Mouse (Mus musculus): ENCODE measurements around the gene Ndufv2.

Gene Ndufv2

DNA sequence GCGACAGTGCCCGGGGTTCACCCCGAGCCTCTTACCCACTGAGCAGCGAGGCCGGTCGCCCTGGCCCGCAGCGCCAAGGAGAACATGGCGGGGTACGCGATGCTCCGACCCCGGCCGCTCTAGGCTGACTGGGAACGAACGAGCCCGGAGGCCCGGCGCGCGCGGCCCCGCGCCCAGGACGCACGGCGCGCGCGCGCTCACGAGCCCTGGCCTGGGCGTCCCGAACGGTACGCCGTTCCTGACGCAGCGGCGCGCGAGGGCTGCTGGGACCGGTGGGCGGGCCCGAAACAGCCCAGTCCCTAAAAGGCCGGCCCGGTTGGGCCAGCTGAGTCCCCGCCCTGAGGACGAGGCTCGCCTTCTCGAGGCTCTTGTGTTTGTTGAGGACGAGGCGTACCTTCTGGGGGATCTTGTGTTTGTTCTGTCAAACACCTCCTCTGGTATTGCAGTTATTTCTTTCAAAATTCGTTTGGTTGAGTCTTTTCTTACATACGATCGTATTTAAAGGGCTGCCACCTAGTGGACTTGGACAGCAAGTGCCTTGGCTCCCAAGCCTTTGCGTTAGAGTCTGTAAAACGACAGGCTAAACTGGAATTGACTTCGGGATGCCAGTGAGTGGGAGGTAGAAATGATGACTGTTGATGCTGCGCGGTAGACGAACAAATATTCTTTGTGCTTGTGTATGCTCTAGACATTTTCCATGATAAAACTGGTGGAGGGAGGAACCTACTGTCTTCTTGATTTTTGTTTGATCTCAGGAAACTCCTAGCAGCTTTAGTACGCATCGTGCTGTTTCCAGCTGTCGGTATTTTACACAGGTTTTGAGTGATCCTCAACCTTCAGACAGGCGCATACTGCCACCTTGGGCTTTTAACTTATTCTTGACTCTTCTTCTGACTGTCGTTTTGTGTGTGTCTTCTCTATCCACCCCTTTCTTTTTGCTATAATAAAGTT, at the start of gene Ndufv2:
TSS of gene Ndufv2 (minus strand) at position 180 of the 951 bp plus-strand sequence.
- under 1% methylated on average over 67 of the region's 67 CpGs for WGBS

DNA sequence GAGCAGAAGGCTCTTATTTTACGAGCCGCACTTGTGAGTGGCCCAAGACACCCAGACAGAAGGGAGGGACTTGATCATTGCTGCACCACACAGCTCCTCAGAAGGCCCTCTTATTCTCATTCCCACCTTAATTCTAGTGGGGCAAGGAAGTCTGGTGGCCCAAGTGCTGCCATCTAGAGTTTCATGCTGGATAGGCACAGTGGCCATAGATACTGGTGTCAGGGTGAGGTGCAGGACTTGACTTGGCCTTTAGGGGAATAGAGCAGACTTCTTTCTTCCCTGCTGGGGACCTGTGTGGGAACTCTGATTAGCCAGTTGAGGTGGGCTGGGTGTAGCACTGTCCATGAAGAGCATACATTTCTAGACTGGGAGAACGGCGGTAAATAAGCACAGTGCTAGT, 29.9 kb upstream of the Ndufv2 start:
- WGBS = over 99% methylated on average over 4 of the region's 4 CpGs

DNA sequence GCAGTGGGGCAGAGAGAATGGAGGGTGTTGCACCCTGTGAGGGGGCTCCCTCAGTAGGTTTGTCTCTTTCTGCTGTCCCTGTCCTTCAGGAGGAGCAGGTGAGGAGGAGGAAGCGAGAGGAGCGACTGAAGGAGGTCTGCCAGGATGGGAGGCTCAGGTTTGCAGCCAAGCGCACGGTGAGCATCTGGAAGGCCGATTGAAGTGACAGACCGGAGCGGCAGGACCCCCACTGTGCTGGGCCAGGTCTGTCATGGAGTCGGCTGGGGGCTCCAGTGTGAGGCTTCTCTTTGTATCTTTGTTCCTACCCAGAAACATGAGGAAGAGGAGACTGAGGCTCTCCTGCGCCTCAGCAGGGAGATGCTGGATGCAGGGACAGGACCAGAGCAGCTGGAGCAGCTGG, 29.0 kb upstream of the Ndufv2 start:
- 91% methylated on average over 9 of the region's 9 CpGs for WGBS

DNA sequence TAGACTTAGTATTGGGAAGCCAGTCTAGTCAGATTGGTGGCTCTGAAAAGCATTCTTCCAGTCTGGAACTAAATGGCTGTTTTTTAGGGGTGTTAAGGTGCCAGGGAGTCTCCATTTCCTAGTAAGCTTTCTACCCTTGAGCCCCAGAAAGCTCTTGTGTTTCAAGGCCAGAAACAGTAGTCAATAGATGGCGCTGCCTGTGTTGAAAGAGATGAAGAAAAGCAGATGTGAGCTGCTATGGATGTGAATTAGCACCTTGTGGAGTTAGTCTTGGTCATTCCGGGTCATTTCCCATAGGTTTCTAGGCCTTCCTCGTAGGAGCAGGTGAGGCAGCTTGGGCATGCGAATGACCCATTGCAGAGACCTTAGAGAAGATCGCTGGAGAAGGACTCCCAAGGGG, 23.9 kb upstream of the Ndufv2 start:
- WGBS = 75% methylated on average over 5 of the region's 5 CpGs

GRCm38 (mm10) chr17:66123816-66124610, 22.7 kb upstream of the Ndufv2 start:
- 8% methylated on average over 20 of the region's 20 CpGs for WGBS

- 4% methylated on average over 45 of the region's 45 CpGs for WGBS
Measured at GRCm38 (mm10) chr17:66123066-66123815, 21.9 kb upstream of the Ndufv2 start, which contains the start of gene Ddx11. Gene Ddx11 (plus strand): TSS chr17:66123520.

GRCm38 (mm10) chr17:66120701-66121100, 19.3 kb upstream of the Ndufv2 start:
- WGBS = 71% methylated on average over 1 of the region's 1 CpGs

DNA sequence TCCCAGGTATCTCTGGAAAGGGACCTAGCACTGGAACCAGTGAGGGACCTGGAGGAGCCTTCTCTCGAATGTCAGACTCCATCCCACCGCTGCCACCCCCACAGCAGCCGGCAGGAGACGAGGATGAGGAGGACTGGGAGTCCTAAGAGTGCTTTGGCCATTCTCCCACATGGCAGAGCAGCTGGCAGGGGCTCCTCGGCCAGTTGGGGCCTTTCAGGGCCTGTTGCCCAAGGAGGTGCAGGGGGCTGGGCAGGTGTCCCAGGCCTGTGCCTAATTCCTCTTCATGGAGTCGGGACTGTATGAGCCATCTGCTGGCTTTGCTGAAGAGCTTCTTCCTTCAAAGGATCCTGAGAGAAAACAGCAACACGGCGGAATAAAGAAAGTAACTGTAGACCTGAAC, 17.6 kb upstream of the Ndufv2 start:
- 52% methylated on average over 8 of the region's 8 CpGs for WGBS

GRCm38 (mm10) chr17:66112166-66112565, 10.8 kb upstream of the Ndufv2 start:
- WGBS = 22% methylated on average over 4 of the region's 4 CpGs

- WGBS = 1% methylated on average over 40 of the region's 41 CpGs
Measured at GRCm38 (mm10) chr17:66111402-66111959, 10.1 kb upstream of the Ndufv2 start, which contains the start of gene Washc1. Gene Washc1 (plus strand): TSS chr17:66111545.

DNA sequence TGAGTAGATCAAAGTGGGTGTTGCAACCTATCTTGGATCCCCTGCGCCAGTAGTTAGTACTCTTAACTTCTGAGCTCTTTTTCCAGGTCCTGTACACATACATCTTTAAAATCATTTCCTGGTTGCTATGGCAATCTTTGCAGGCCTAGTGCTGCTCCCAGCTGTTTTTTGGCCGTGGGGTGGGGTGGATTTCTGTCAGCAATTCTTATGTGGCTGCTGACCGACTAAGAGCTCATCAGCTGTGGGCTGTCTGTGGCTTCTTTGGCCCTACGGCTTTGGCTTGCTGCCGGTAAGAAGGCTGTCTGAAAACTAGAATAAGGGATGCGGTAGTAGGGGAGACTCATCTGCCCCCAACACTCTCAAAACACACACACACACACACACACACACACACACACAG, 9.4 kb upstream of the Ndufv2 start:
- 20% methylated on average over 6 of the region's 6 CpGs for WGBS

GRCm38 (mm10) chr17:66108198-66108597, 6.8 kb upstream of the Ndufv2 start:
- 87% methylated on average over 4 of the region's 4 CpGs for WGBS

GRCm38 (mm10) chr17:66107466-66107865, 6.1 kb upstream of the Ndufv2 start:
- WGBS = 66% methylated on average over 8 of the region's 8 CpGs

DNA sequence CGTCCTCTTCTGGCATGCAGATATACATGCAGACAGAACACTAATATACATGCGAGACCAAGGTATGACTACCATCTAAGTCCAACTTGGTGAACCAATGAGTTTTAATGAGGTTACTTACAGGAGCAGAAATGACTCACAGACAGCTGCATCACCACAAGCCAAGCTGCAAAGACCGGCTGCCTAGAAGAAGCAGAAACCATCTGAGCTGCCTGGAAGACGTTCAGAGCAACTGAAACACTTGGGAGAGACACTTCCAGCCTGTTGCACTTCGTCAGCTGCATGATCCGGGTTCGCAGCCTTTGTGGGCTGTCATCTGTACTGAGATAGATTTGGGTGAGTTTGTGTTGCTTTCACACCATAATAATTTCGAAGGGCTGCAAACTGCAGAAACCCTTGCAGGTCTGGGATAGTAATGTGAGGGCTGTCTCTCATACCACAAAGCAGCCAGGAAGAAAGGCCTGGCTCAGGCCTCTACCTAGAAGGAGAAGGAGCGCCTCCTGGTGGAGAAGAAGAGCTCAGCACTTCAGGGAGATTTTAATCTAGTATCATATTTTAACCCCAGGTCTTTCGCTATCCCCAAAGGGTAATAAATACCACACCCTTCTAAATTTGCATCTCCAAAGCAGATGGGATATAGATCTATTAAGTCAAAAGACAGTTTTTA, 5.4 kb upstream of the Ndufv2 start:
- WGBS = 35% methylated on average over 10 of the region's 10 CpGs

- 86% methylated on average over 7 of the region's 7 CpGs for WGBS
Measured at GRCm38 (mm10) chr17:66104076-66104475, 2.7 kb upstream of the Ndufv2 start.

DNA sequence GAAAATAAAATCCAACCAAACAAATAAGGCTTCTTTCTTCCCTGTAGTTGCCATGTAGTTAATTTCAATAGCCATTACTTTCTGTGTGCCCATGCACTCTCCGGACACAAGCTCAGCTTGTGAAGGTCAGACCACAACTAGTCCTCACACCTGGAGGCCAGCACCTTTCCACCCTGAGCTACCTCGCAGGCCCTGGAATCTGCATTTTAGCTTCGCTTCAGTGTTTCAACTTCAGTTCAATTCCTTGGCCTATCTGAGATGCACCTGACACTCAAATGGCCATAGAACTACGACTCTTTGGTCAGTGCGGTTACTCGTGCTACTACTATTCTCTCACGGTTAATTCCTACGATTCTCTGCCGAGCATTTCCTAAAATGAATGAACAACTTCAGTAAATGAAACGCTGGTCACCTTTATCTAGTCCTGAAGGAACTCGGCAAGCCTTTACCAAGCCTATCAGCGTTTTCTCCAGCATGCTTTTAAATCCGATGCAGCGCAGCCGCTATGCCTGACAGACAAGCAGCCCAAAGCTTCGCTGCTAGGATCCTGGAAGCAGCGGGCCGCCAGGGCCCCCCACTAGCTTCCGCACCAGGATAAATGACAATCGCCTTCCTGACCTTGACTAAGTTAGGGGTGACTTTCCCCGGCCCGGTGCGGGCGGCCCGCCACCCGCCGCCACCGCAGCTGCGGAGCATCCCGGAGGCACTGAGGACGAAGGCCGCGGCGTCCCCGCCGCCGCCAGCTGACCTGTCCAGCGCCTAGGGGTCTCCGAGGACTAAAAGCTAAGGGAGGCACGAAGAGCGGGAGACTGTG, 586 bp downstream of the Ndufv2 start:
- WGBS = under 1% methylated on average over 41 of the region's 41 CpGs

GRCm38 (mm10) chr17:66092664-66093063, 8.7 kb downstream of the Ndufv2 start:
- 41% methylated on average over 3 of the region's 3 CpGs for WGBS

DNA sequence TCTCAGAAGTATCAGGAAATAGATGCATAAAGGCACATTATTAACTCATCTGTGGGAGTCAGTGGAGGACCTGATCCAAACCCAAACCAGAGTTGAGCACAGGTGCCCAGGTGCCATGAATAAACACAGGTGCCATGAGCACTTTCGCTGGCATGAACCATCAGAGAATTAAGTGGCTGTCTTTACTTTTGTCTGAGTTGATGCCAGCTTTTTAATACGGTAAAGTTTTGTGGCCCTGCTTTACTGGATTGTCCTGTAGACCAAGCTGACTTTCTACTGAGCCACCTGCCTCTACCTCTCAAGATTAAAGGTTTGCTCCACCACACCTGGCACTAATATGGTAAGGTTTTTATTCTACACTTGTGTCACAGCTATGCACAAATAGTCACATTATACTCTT, 9.3 kb downstream of the Ndufv2 start:
- 80% methylated on average over 2 of the region's 2 CpGs for WGBS

DNA sequence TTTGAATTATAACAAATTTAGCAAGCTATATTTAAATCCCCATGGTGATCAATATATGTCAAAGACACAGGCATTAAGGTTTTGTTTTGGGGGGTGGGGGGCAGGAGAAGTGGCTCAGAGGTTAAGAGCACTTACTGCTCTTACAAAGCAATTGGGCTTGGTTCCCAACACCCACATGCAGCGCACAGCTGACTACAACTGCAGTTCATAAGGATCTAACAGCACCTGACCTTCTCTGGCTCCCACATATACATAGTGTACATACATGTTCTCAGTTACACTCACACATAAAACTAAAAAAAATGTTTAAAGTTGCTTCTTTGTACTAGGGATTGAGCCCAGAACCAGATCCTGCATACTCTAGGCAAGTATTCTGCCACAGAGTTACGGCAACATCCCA, 10.0 kb downstream of the Ndufv2 start:
- 71% methylated on average over 2 of the region's 2 CpGs for WGBS

DNA sequence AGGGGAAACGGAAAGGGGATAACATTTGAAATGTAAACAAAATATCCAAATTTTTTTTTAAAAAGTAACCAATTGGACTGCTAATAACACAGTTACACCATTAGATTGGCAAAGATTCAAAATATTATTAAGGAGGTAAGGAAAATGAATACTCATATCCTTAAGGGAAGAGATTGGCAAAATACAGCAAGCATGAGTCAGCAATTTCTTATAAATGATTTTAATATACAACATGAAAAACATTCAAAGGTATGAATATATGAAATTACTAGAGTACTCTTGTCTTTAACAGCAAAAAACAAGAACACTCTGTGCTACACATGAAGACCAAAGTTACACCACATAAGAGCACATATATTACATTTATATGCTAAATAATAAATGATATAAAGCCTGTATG, 16.3 kb downstream of the Ndufv2 start:
- 92% methylated on average over 1 of the region's 1 CpGs for WGBS

Data from cerebral cortex, adult 2 months (tissue).